Comparison of ENCODE assay signal across 7 mouse cellular contexts in the genomic region with DNA sequence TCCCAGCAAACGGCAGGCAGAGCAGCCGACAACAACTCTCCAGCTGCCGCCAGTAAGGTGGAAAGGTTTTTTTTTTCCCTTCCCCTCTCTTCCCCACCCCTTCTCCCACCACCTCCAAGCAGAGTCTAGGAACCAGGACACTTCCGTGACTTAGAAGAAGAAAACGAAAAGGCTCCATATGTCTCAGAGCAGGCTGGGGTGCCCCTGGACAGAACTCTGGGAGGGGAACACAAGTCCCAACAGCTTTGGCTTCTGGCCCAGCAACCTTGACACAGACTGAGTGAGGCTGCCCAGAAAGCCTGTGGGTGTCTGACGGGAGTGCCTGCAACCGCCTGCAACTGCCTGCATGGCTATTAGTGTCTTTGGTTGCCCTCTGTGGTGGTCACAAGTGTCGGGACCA.
DNase-seq lines count a peak whose midpoint lies in the region; ATAC-seq and TF ChIP-seq lines count a peak whose summit lies in the region.

No protein-coding gene starts in this region.

- ATAC-seq in inflammation-experienced regulatory T-cells, adult 6 months = no peak

- no peak for TF ChIP-seq CTCF in kidney, adult 2 months (conservative IDR thresholded peaks at IDR 0.05; ENCODE audit: insufficient read depth, insufficient read length, low read depth, low read length)

- H3K27ac ChIP-seq in brown adipose tissue, adult 24 weeks (replicated peaks; ENCODE audit: low read depth, low read length) = peak overlapping the region; percentile 86
- H3K27ac ChIP-seq in heart, embryonic 10.5 days = peak overlapping the region; percentile 87
- peak overlapping the region; percentile 77 for H3K27ac ChIP-seq in kidney, adult 2 months (ENCODE audit: insufficient read depth, low read depth, low read length)

- H3K27me3 ChIP-seq in heart, embryonic 10.5 days (ENCODE audit: insufficient read depth, poor library complexity, severe bottlenecking) = no peaks in the 10 kb centered on the region
- H3K27me3 ChIP-seq in kidney, adult 2 months (replicated peaks; ENCODE audit: control insufficient read depth, insufficient read depth, low read length) = no peaks in the 10 kb centered on the region

- H3K4me1 ChIP-seq in brown adipose tissue, adult 24 weeks (ENCODE audit: control insufficient read depth, insufficient read depth, insufficient read length, low read length) = peaks cover 47% of the 10 kb centered on the region
- H3K4me1 ChIP-seq in heart, embryonic 10.5 days = peaks cover 92% of the 10 kb centered on the region
- peaks cover 37% of the 10 kb centered on the region for H3K4me1 ChIP-seq in kidney, adult 2 months (ENCODE audit: control insufficient read depth, insufficient read depth, low read length)

- no peak for TF ChIP-seq POLR2A in kidney, adult 2 months (IDR thresholded peaks at IDR 0.05; ENCODE audit: low read depth, low read length)

- no peaks in the 10 kb centered on the region for H3K9me3 ChIP-seq in heart, embryonic 10.5 days

- no peak overlapping the region for H3K4me3 ChIP-seq in brown adipose tissue, adult 24 weeks (ENCODE audit: insufficient read depth, low read depth, low read length)
- peak overlapping the region; percentile 56; the same call in 1 of the 2 replicates for H3K4me3 ChIP-seq in heart, embryonic 10.5 days
- no peak overlapping the region for H3K4me3 ChIP-seq in kidney, adult 2 months (ENCODE audit: insufficient read depth, low read depth, low read length)

- WGBS in heart, embryonic 10.5 days = 20% methylated on average over 8 of the region's 8 CpGs
- WGBS in kidney, adult 2 months = 8% methylated on average over 8 of the region's 8 CpGs

- no peaks in the 10 kb centered on the region; the same call in 1 of the 2 replicates for H3K36me3 ChIP-seq in heart, embryonic 10.5 days
- H3K36me3 ChIP-seq in kidney, adult 2 months (ENCODE audit: control insufficient read depth, insufficient read depth, low read length) = peaks cover 5% of the 10 kb centered on the region

- peak; percentile 91 to 95 for DNase-seq in adrenal gland, adult (ENCODE audit: inconsistent age in 2 of 2, low spot score in 1 of 2)
- DNase-seq in heart, embryonic 10.5 days (ENCODE audit: low spot score) = no peak
- peak; percentile 89 for DNase-seq in kidney, adult 2 months
- DNase-seq in lung, postnatal 10 days = peak; percentile 83
- no peak for DNase-seq in thymus, postnatal 4 days

Comparison
In these comparisons a context has a peak if more than half of its experiments do, and no peak if none do; other contexts are left out.
1. DNase-seq: peak in adrenal gland, adult (2 of 2), kidney, adult 2 months (single experiment) and lung, postnatal 10 days (single experiment); none in heart, embryonic 10.5 days (single experiment) and thymus, postnatal 4 days (single experiment).
2. Peak in every context shown above with its lines, with median percentiles within 50 percentile points of each other: H3K27ac ChIP-seq.